Mouse (Mus musculus) colon, adult 2 months (tissue): Measurements from ENCODE around the gene Krt32. TPM values are rescaled to one million over a fixed set of nuclear protein-coding genes. Genes with fewer than 3 reads are reported as not detected.

Experiments used
- polyA plus RNA-seq: library from polyadenylated mRNA; depleted of rRNA; stranded (reverse); fragments of >200 nt; gene quantifications from 2 replicates; pipeline ENCODE4 v1.2.3, GENCODE M21; 2012; rRNA removed

The Krt32 gene
- polyA plus RNA-seq, result not detected in 2 replicates

DNA sequence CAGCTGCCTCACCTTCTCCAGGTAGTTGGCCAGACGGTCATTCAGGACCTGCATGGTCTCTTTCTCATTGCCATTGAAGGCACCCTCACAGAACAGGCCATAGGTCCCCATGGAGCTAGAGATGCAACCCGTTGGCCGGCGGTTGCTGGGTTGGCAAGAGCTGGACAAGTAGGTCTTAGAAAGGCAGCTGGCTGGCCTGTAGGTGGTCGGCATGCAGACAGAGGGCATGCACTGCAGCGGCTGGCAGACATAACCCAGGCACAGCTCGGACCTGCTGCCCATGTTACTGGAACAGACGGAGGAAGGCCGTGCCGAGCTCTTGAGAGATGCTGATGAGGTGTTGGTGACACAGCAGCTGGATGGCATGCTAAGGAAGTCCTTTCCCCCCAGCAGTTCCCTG is at the start of gene Krt32:
Gene Krt32 (minus strand): TSS at position 366 of the 400 bp plus-strand sequence.

GRCm38 (mm10) chr11:100135731-100136130 is 47.7 kb upstream of the Krt32 start, which contains the start of gene Krt15:
Gene Krt15, minus strand, starts transcription at chr11:100135928.

GRCm38 (mm10) chr11:100121466-100121865 is 33.4 kb upstream of the Krt32 start, which contains the start of gene Krt13:
Gene Krt13, minus strand, starts transcription at chr11:100121566.

GRCm38 (mm10) chr11:100105576-100106122 is 17.6 kb upstream of the Krt32 start, which contains the start of gene Krt36:
Gene Krt36, minus strand, starts transcription at chr11:100105626.

DNA sequence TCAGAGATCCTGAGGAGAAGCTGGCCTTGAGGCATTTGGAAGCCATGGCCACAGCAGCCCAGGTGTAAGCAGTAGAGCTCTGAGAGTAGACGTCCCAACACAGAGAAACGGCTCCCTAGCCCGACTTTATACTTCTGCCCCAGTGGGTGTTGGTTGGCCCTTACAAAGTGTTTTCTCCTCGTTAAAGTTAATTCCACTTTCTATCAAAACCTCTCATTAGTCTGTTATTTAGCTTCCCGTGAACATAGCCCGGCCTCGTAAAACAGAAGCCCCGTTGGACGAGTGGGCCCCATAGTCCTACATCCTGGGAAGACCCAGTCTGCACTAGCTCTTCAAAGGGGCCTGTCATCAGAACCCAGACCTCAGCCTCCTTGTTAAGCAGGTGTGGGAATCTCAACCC is 8.1 kb upstream of the Krt32 start, which contains the start of gene Krt35:
Gene Krt35 (minus strand): TSS at position 101 of the 400 bp plus-strand sequence.

DNA sequence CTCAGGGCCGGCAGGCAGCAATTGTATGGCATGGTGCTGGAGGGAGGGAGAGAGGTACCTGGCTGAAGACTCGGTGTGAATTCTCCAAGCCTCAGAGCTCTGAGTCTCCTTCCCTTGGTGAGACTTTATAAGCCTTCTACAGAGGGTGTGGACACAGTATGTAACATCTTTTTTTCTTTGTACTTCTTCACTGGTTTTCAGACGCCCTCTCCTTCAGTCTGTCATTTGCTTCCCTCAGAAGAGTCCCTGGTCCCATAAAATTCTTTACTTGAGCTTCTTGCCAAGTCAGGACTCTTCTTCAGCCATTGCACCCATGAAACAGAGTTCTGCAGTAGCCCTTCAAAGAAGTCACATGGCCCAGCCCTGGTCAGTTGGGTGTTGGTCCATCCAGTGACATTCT is 37.6 kb downstream of the Krt32 start, which contains the start of gene Krt31:
Gene Krt31 (minus strand): TSS at position 101 of the 400 bp plus-strand sequence.

GRCm38 (mm10) chr11:100041454-100041853 is 46.6 kb downstream of the Krt32 start, which contains the start of gene Krt34:
Gene Krt34, minus strand, starts transcription at chr11:100041554.

Other genes starting within 250 kb of the Krt32 start
- gene Krtap4-16, start 236.6 kb downstream of the Krt32 start, polyA plus RNA-seq, result 0.13 TPM in 1 of 2 replicates, not detected in the other
- not detected in 2 replicates for gene Gm11568, start 230.3 kb downstream of the Krt32 start, polyA plus RNA-seq
- not detected in 2 replicates for gene Gm11559, start 223.8 kb downstream of the Krt32 start, polyA plus RNA-seq
- not detected in 2 replicates for gene Krtap9-1, start 214.8 kb downstream of the Krt32 start, polyA plus RNA-seq
- gene Gm11567, start 209.0 kb downstream of the Krt32 start, polyA plus RNA-seq, result not detected in 2 replicates
- not detected in 2 replicates for gene Krtap31-1, start 180.3 kb downstream of the Krt32 start, polyA plus RNA-seq
- not detected in 2 replicates for gene Gm11565, start 173.5 kb downstream of the Krt32 start, polyA plus RNA-seq
- not detected in 2 replicates for gene Krtap31-2, start 151.9 kb downstream of the Krt32 start, polyA plus RNA-seq
- gene Krtap9-5, start 139.8 kb downstream of the Krt32 start, polyA plus RNA-seq, result not detected in 2 replicates
- gene Krtap29-1, start 109.2 kb downstream of the Krt32 start, polyA plus RNA-seq, result not detected in 2 replicates
- gene Krtap16-1, start 101.6 kb downstream of the Krt32 start, polyA plus RNA-seq, result not detected in 2 replicates
- 0.32 TPM in 1 of 2 replicates, not detected in the other for gene Krtap17-1, start 94.2 kb downstream of the Krt32 start, polyA plus RNA-seq
- gene Krt33a, start 72.0 kb downstream of the Krt32 start, polyA plus RNA-seq, result not detected in 2 replicates
- not detected in 2 replicates for gene Krt33b, start 58.4 kb downstream of the Krt32 start, polyA plus RNA-seq
- gene Krt34, start 46.7 kb downstream of the Krt32 start, polyA plus RNA-seq, result not detected in 2 replicates
- not detected in 2 replicates for gene Krt31, start 37.7 kb downstream of the Krt32 start, polyA plus RNA-seq
- gene Krt35, start 8.0 kb upstream of the Krt32 start, polyA plus RNA-seq, result not detected in 2 replicates
- gene Krt36, start 17.4 kb upstream of the Krt32 start, polyA plus RNA-seq, result 0.98 and 1.9 TPM in 2 replicates
- 0.08 and 0.31 TPM in 2 replicates for gene Krt13, start 33.3 kb upstream of the Krt32 start, polyA plus RNA-seq
- 0.41 and 0.70 TPM in 2 replicates for gene Krt15, start 47.7 kb upstream of the Krt32 start, polyA plus RNA-seq
- 4,854 and 4,867 TPM in 2 replicates for gene Krt19, start 60.4 kb upstream of the Krt32 start, polyA plus RNA-seq
- not detected in 2 replicates for gene Krt9, start 105.0 kb upstream of the Krt32 start, polyA plus RNA-seq
- 1.2 and 1.8 TPM in 2 replicates for gene Krt14, start 119.3 kb upstream of the Krt32 start, polyA plus RNA-seq
- gene Krt16, start 160.7 kb upstream of the Krt32 start, polyA plus RNA-seq, result 0.43 TPM in 1 of 2 replicates, not detected in the other
- 15.9 and 16.8 TPM in 2 replicates for gene Krt17, start 172.8 kb upstream of the Krt32 start, polyA plus RNA-seq
- 0.14 TPM in 1 of 2 replicates, not detected in the other for gene Krt42, start 181.6 kb upstream of the Krt32 start, polyA plus RNA-seq
- 95.0 and 110 TPM in 2 replicates for gene Eif1, start 231.7 kb upstream of the Krt32 start, polyA plus RNA-seq
- not detected in 2 replicates for gene Gast, start 246.2 kb upstream of the Krt32 start, polyA plus RNA-seq